Comparison of ENCODE assay signal across 1 mouse cellular context in genomic region chr10:17722158-17722557, GRCm38 (mm10).
TF ChIP-seq lines count a peak whose summit lies in the region.

No protein-coding gene starts in this region.

TF ChIP-seq in CH12.LX, 34 proteins besides CTCF, POLR2A, EP300 and RAD21 (continued from another document):
- TF ChIP-seq MAZ (IDR thresholded peaks at IDR 0.05; ENCODE audit: low read depth, low read length) (0 out of 2 replicates have a peak, but pooled peaks have one; percentile 6), NELFE (IDR thresholded peaks at IDR 0.05; ENCODE audit: low read depth, low read length) (peak; percentile 65), BHLHE40 (IDR thresholded peaks at IDR 0.05; ENCODE audit: low read depth, low read length) (peak; percentile 96), USF2 (conservative IDR thresholded peaks at IDR 0.05; ENCODE audit: low read depth, low read length) (no peak), CHD2 (IDR thresholded peaks at IDR 0.05; ENCODE audit: low read length) (no peak; the same call in 1 of the 2 replicates), TBP (conservative IDR thresholded peaks at IDR 0.05; ENCODE audit: low read depth, low read length) (peak; percentile 87), E2F4 (IDR thresholded peaks at IDR 0.05; ENCODE audit: insufficient replicate concordance, low read depth, low read length) (no peak), MXI1 (IDR thresholded peaks at IDR 0.05; ENCODE audit: low read depth, low read length) (peak; percentile 67), GABPA (IDR thresholded peaks at IDR 0.05; ENCODE audit: insufficient replicate concordance, low read depth, low read length) (no peak), JUND (conservative IDR thresholded peaks at IDR 0.05; ENCODE audit: low read depth, low read length) (no peak), ZMIZ1 (IDR thresholded peaks at IDR 0.05; ENCODE audit: low read depth, low read length) (no peak; the same call in 1 of the 2 replicates), ZC3H11A (IDR thresholded peaks at IDR 0.05; ENCODE audit: low read depth, low read length) (no peak), IRF4 (IDR thresholded peaks at IDR 0.05; ENCODE audit: low read depth, low read length) (peak; percentile 65; the same call in 1 of the 2 replicates), UBTF (IDR thresholded peaks at IDR 0.05; ENCODE audit: low read depth, low read length) (no peak), RCOR1 (conservative IDR thresholded peaks at IDR 0.05; ENCODE audit: low read depth, low read length) (peak; percentile 61; the same call in 1 of the 2 replicates), USF1 (IDR thresholded peaks at IDR 0.05; ENCODE audit: low read depth, low read length) (no peak), PAX5 (IDR thresholded peaks at IDR 0.05; ENCODE audit: low read length) (no peak), POLR2AphosphoS2 (IDR thresholded peaks at IDR 0.05; ENCODE audit: low read depth, low read length) (no peak), TCF12 (IDR thresholded peaks at IDR 0.05; ENCODE audit: low read depth, low read length) (peak; percentile 77)
